Mouse (Mus musculus): ENCODE measurements at regions not wholly inside any gene's neighbourhood (a gene's known extent, or its start where the extent isn't known, plus 50 kb on each side); places are given as distances from the start of the nearest gene placed in this dataset.

DNA sequence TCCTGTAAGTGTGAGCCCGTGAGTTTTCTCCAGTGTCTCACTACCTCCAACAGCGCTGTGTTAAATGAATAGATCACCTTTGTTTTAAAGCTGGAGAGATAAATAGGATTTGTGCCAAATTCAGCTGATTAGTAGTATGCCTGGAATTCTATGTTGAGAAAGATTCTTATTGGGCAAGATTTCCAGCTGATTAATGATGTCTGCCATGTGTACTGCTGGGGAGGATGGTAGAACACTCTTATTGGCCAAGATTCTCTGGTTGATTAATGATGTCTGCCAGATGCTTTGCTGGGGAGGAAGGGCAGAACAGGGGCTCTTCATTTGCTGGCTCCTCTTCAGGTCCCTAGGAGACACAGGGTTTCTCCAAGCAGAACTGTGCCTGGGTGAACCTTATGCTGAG, 158.9 kb upstream of the Bmper start:
- TF ChIP-seq GATA1 (IDR thresholded peaks at IDR 0.05; ENCODE audit: borderline replicate concordance, low read length), result no peak
- TF ChIP-seq FLI1 (IDR thresholded peaks at IDR 0.05; ENCODE audit: low read length), result no peak

Data from megakaryocyte, embryonic 14.5 days (primary cell).